Mouse (Mus musculus) heart, embryonic 11.5 days (tissue): ENCODE measurements around the gene Dkkl1. TPM values are rescaled to one million over a fixed set of nuclear protein-coding genes. Genes with fewer than 3 reads are reported as not detected.

Source experiments
- ATAC-seq: fragments of 200-750 bp; cut with Nextera tagmentation; replicated peaks from 2 replicates; pipeline ENCODE4 v1.8.0; 2017; ENCODE audit warnings: moderate library complexity; ENCODE audit not compliant: insufficient number of reproducible peaks, low FRiP score, low TSS enrichment
- H3K27ac ChIP-seq: fragments of 300-500 bp; sonication (generic); 2 replicates; pipeline ENCODE4 v1.5.1; 2014; ENCODE audit warnings: mild to moderate bottlenecking, low read depth, low read length
- H3K27me3 ChIP-seq: fragments of 300-500 bp; sonication (generic); 2 replicates; pipeline ENCODE4 v1.6.1; 2014; ENCODE audit warnings: mild to moderate bottlenecking, low read length, mixed read lengths; ENCODE audit not compliant: control insufficient read depth, insufficient read depth
- H3K36me3 ChIP-seq: fragments of 300-500 bp; sonication (generic); 2 replicates; pipeline ENCODE4 v1.6.1; 2014; ENCODE audit warnings: mild to moderate bottlenecking, low read length, moderate library complexity, mixed read lengths; ENCODE audit not compliant: control insufficient read depth, insufficient read depth
- H3K4me1 ChIP-seq: fragments of 300-500 bp; sonication (generic); 2 replicates; pipeline ENCODE4 v1.6.1; 2014; ENCODE audit warnings: low read length; ENCODE audit not compliant: control insufficient read depth, insufficient read depth
- H3K4me2 ChIP-seq: fragments of 300-500 bp; sonication (generic); 2 replicates; pipeline ENCODE4 v1.6.1; 2014; ENCODE audit warnings: mild to moderate bottlenecking, moderate library complexity
- H3K4me3 ChIP-seq: fragments of 300-500 bp; sonication (generic); 2 replicates; pipeline ENCODE4 v1.5.1; 2014; ENCODE audit warnings: low read depth, low read length
- H3K9ac ChIP-seq: fragments of 300-500 bp; sonication (generic); 2 replicates; pipeline ENCODE4 v1.6.1; 2014; ENCODE audit warnings: mild to moderate bottlenecking, low read depth, low read length, moderate library complexity
- H3K9me3 ChIP-seq: fragments of 300-500 bp; sonication (generic); replicated peaks from 2 replicates; pipeline ENCODE4 v1.6.1; 2016; ENCODE audit warnings: low read length; ENCODE audit not compliant: control insufficient read depth
- WGBS: fragments of 180-500 bp; shearing (Covaris S2); extraction: QIAGEN DNeasy Blood & Tissue Kit; methylation state at CpG from one replicate; pipeline ENCODE4 v1.1.7; 2014; ENCODE audit not compliant: insufficient replicate concordance; 5-methylcytosine and 5-hydroxymethylcytosine counted together
- polyA plus RNA-seq: library from polyadenylated mRNA; unstranded; fragments of >200 nt; fragmentation: Nextera tagmentation; extraction: Ambion mirVana; gene quantifications from 2 replicates; pipeline ENCODE4 v1.2.1, GENCODE M21; 2014

The Dkkl1 gene
- polyA plus RNA-seq, 1 experiment from 2014 or later, result 1.9 TPM

DNA sequence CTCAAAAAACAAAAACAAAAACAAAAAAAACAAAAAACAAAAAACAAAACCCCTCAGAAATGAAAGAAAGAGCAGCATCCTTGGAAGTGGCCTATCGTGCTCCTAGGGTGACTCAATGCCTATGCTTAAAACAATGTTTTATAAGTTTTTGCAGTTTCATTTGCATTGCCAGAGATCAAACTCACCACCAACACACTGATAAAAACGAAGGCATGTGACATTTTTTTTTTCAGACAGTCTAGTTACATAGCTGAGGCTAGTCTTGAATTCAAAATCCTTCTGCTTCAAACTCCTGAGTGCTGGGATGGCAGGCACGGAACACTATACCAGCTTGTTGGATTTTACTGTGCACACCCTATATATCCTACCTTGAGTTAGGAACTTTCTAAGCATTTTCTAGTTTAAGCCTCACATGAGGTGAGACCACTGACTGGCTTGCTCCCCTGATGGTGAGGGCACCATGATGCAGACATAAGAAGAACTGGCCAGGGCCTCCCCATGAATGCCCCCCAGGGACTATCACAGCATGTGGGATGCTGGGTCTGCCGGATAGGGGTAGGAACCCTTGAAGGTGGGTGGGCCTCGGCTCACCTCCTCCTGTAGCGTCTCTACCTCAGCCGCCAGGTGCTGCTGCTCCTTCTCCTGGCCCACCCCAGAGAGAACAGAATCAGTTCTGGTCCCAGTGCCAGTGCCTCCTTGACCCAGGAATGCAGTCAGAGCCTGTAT is 19.2 kb downstream of the Dkkl1 start:
- Histone ChIP-seq H3K27ac (no peak overlapping the region), H3K4me2 (no peak overlapping the region), H3K27me3 (peaks cover 36% of the 10 kb centered on the region), H3K9ac (no peak overlapping the region), H3K9me3 (no peaks in the 10 kb centered on the region), H3K4me3 (no peak overlapping the region), H3K36me3 (no peaks in the 10 kb centered on the region), H3K4me1 (peaks cover 13% of the 10 kb centered on the region)
- WGBS, result 79% methylated on average over 7 of the region's 7 CpGs
- ATAC-seq, result no peak

DNA sequence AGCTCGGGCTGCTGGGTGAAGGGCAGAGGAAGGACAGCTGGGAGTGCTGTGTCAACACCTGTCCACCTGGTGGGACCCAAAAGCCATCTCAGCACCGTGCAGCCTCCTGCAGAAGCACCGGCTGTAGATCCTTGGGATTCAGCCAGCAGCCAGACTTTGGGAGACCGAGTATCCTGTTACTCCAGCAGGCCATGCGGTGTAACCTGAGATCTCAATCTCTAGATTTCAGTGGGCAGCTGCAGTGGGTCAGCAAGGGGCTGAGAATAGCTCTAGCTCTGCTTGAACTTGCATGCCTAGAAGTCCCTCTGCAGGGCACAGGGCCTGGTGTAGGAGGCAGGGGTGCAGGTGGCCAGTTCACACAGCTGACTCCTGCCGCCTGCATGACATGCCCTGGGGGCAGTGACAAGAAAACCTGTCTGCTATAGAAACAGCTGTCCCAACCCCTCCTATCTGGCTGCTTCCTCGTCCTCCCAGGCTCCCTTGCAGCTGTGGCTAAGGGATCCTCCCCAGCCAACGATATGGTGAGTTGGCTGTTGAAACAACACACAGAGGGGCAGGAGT is 20.1 kb downstream of the Dkkl1 start:
- Histone ChIP-seq H3K9ac (no peak overlapping the region), H3K4me3 (no peak overlapping the region), H3K27me3 (peaks cover 36% of the 10 kb centered on the region), H3K27ac (no peak overlapping the region), H3K4me1 (peaks cover 13% of the 10 kb centered on the region), H3K9me3 (no peaks in the 10 kb centered on the region), H3K4me2 (no peak overlapping the region), H3K36me3 (no peaks in the 10 kb centered on the region)
- 9% methylated on average over 8 of the region's 8 CpGs for WGBS
- ATAC-seq, result no peak

- WGBS, result 55% methylated on average over 2 of the region's 2 CpGs
- no peaks in the 10 kb centered on the region for H3K9me3 ChIP-seq
- H3K4me3 ChIP-seq, result no peak overlapping the region
- H3K36me3 ChIP-seq, result no peaks in the 10 kb centered on the region
- H3K27me3 ChIP-seq, result peaks cover 40% of the 10 kb centered on the region
- peaks cover 13% of the 10 kb centered on the region for H3K4me1 ChIP-seq
- no peak overlapping the region for H3K27ac ChIP-seq
- H3K9ac ChIP-seq, result no peak overlapping the region
- no peak overlapping the region for H3K4me2 ChIP-seq
- no peak for ATAC-seq
Measured at GRCm38 (mm10) chr7:45191161-45191560, 20.8 kb downstream of the Dkkl1 start.

DNA sequence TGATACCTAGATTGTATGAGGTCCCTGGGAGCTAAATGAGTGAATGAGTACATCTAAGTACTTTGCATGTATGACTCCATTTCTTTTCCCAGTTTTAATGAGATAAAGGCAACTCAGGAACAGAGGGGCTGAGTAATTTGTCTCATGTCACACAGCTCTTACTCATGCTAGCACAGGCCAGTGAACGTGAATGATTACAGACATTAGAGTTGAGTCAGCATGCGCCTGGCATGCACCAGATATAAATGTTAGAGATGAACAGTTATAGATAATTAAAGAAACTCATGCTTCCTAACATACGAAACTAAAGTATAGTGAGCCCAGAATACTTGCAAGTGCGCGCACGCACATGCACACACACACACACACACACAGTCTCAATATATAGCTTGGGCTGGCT is 21.8 kb downstream of the Dkkl1 start:
- Histone ChIP-seq H3K27me3 (peaks cover 50% of the 10 kb centered on the region), H3K4me1 (peaks cover 10% of the 10 kb centered on the region; the same call in 1 of the 2 replicates)

DNA sequence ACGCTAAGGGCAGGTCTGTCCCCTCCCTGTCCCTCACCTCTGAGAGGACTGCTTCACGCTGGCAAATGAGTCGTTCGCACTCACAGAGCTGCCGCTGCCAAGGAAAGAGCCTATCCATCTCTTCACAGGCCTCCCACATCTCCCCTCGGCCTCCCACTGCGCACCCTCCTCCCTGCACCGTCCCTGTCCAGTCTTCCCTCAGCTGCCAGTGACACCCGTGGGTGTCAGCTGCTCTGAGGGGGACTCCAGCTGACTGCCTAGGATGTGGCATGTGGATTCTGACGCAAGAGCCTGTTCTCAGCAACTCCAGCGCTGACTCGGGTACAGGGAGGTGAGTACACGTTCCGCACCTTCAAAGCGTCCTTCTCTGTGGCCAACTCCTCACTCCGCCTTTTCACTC is 22.3 kb downstream of the Dkkl1 start:
- no peak overlapping the region for H3K27ac ChIP-seq
- H3K4me1 ChIP-seq, result 0 out of 2 replicates have a peak, but pooled peaks cover 7% of the 10 kb centered on the region
- no peak overlapping the region for H3K9ac ChIP-seq
- H3K27me3 ChIP-seq, result peaks cover 56% of the 10 kb centered on the region
- no peak overlapping the region for H3K4me3 ChIP-seq
- ATAC-seq, result no peak
- H3K4me2 ChIP-seq, result no peak overlapping the region
- H3K36me3 ChIP-seq, result no peaks in the 10 kb centered on the region
- 47% methylated on average over 16 of the region's 16 CpGs for WGBS
- H3K9me3 ChIP-seq, result no peaks in the 10 kb centered on the region

More for the DNA sequence above, 21.8 kb downstream of the Dkkl1 start:
- Histone ChIP-seq H3K27ac (no peak overlapping the region), H3K9me3 (no peaks in the 10 kb centered on the region), H3K36me3 (no peaks in the 10 kb centered on the region), H3K4me3 (no peak overlapping the region), H3K9ac (no peak overlapping the region), H3K4me2 (no peak overlapping the region)
- no peak for ATAC-seq
- WGBS, result 88% methylated on average over 6 of the region's 6 CpGs

DNA sequence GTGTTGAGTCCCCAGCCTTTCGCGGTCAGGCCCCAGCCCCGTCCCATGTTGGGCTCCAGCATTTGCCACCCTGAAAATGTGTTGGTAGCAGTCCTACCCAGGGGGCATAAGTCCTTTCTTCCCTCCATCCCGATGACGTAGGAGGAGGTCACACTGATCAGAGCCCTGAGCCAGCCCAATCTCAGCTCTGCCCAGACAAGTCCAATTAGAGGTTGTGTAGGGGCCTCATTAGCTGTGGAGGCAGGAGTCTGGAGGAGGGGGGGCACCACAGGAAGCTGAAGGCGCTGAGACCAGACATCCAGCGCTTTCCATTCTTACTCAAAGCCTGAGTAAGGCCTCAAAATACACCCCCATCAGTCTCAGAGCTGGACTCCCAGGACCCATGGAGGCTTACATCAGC is 26.0 kb downstream of the Dkkl1 start:
- no peak overlapping the region for H3K4me3 ChIP-seq
- 72% methylated on average over 7 of the region's 7 CpGs for WGBS
- H3K27ac ChIP-seq, result no peak overlapping the region
- no peaks in the 10 kb centered on the region for H3K9me3 ChIP-seq
- H3K27me3 ChIP-seq, result peaks cover 81% of the 10 kb centered on the region
- no peak overlapping the region for H3K4me2 ChIP-seq
- ATAC-seq, result no peak
- H3K9ac ChIP-seq, result no peak overlapping the region
- H3K36me3 ChIP-seq, result no peaks in the 10 kb centered on the region
- H3K4me1 ChIP-seq, result peaks cover 12% of the 10 kb centered on the region; the same call in 1 of the 2 replicates

DNA sequence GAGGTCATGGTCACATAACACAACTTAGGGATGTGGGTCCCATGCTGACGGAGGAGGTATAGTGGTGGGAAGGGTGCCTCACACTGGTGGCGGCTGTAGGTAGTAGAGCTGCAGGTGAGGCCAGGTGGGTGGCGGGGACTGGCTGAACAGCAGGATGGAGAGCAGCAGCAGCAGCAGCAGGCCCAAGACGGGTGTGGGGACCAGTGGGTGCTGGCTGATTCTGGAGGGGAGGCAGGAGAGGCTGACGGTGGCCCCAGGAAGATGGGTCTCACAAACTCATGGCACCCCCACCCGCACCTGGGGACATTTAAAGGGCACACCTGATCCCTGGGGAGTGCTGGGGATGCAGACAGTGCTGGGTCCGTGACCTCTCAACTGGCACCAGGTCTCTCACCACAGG is 28.3 kb downstream of the Dkkl1 start:
- Histone ChIP-seq H3K27ac (no peak overlapping the region), H3K9me3 (no peaks in the 10 kb centered on the region), H3K36me3 (no peaks in the 10 kb centered on the region), H3K4me3 (no peak overlapping the region), H3K4me1 (peaks cover 14% of the 10 kb centered on the region; the same call in 1 of the 2 replicates), H3K27me3 (peaks cover 90% of the 10 kb centered on the region), H3K9ac (no peak overlapping the region), H3K4me2 (no peak overlapping the region)
- no peak for ATAC-seq
- 59% methylated on average over 7 of the region's 7 CpGs for WGBS

GRCm38 (mm10) chr7:45182606-45183005 is 29.3 kb downstream of the Dkkl1 start:
- WGBS, result 16% methylated on average over 11 of the region's 11 CpGs
- Histone ChIP-seq H3K4me1 (peaks cover 14% of the 10 kb centered on the region; the same call in 1 of the 2 replicates), H3K4me3 (peak overlapping the region; percentile 33), H3K4me2 (peak overlapping the region; percentile 68), H3K27me3 (peaks cover 96% of the 10 kb centered on the region), H3K36me3 (no peaks in the 10 kb centered on the region), H3K9me3 (no peaks in the 10 kb centered on the region), H3K27ac (no peak overlapping the region), H3K9ac (no peak overlapping the region)
- ATAC-seq, result no peak
